In the genomic region with DNA sequence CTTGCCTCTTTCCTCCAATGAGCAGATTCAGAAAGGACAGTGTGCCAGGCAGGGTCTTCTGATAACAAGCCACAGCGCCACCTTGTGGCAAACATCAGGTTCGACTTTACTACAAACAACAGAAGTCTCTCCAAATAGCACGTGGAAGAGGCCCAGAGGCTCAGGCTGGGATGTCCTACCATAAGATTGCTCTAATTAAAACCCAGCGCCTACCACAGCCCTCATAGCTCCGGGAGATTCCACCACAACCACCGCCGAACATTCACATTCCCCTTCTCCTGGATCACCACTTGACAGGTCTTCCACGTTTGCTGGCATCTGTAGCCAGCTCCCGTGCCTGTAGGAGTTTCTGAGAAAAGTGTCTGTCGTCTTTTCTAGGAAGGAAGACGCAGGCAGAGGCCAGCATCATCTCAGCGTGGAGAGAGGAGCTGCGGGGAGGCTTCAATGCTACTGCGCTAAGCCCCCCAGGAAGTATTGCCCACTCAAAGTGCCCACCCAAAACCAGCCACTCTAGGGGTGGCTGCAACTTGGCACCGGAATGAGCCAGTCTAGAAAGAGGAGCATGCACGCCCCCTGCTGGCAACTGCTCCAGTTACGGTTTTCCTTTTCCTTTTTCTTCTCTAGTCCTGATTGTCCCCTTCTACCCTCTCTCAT, we compare ENCODE assay signal across 8 mouse cellular contexts. TPM values are rescaled to one million over a fixed set of nuclear protein-coding genes. Genes with fewer than 3 reads are reported as not detected.
DNase-seq lines count a peak whose midpoint lies in the region; ATAC-seq lines count a peak whose summit lies in the region.

No protein-coding gene starts in this region.

- WGBS in forebrain, embryonic 14.5 days, result 6% methylated on average over 17 of the region's 17 CpGs
- 11% methylated on average over 17 of the region's 17 CpGs for WGBS in hindbrain, embryonic 10.5 days

- H3K9me3 ChIP-seq in forebrain, embryonic 14.5 days (replicated peaks; ENCODE audit: control insufficient read depth, low read length), result no peaks in the 10 kb centered on the region
- H3K9me3 ChIP-seq in hindbrain, embryonic 10.5 days, result no peaks in the 10 kb centered on the region

- H3K9ac ChIP-seq in forebrain, embryonic 14.5 days (ENCODE audit: low read length), result peak overlapping the region; percentile 29

- DNase-seq in MN1 (ENCODE audit: low spot score), result peak; percentile 44
- DNase-seq in cerebellum, adult 11 months, result peak; percentile 50
- DNase-seq in forebrain, embryonic 14.5 days (ENCODE audit: low spot score), result peak; percentile 93
- peak; percentile 87 for DNase-seq in hindbrain, embryonic 10.5 days (ENCODE audit: low spot score)
- DNase-seq in layer of hippocampus, postnatal 10 days (ENCODE audit: low spot score in 2 of 2), result peak; percentile 81 to 84
- DNase-seq in lung, postnatal 36 days, result peak; percentile 91
- peak; percentile 87 for DNase-seq in retina, embryonic 14.5 days (ENCODE audit: low spot score)
- peak; percentile 72 to 78 for DNase-seq in thymus, postnatal 36 days

- peak overlapping the region; percentile 55; the same call in 1 of the 2 replicates for H3K27ac ChIP-seq in forebrain, embryonic 14.5 days (ENCODE audit: low read depth, low read length)
- H3K27ac ChIP-seq in hindbrain, embryonic 10.5 days, result peak overlapping the region; percentile 87

- ATAC-seq in forebrain, embryonic 14.5 days, result peak; percentile 49

- no peaks in the 10 kb centered on the region for H3K36me3 ChIP-seq in forebrain, embryonic 14.5 days (ENCODE audit: control insufficient read depth, insufficient read depth, low read length)
- no peaks in the 10 kb centered on the region for H3K36me3 ChIP-seq in hindbrain, embryonic 10.5 days

- H3K27me3 ChIP-seq in forebrain, embryonic 14.5 days (replicated peaks; ENCODE audit: control insufficient read depth, insufficient read depth, low read length), result no peaks in the 10 kb centered on the region
- H3K27me3 ChIP-seq in hindbrain, embryonic 10.5 days (ENCODE audit: insufficient read depth, poor library complexity, severe bottlenecking), result no peaks in the 10 kb centered on the region

- H3K4me3 ChIP-seq in forebrain, embryonic 14.5 days (ENCODE audit: low read depth, low read length), result peak overlapping the region; percentile 8; the same call in 1 of the 2 replicates
- H3K4me3 ChIP-seq in hindbrain, embryonic 10.5 days, result peak overlapping the region; percentile 43

- H3K4me2 ChIP-seq in forebrain, embryonic 14.5 days (ENCODE audit: low read length), result peak overlapping the region; percentile 48

- H3K4me1 ChIP-seq in forebrain, embryonic 14.5 days (ENCODE audit: control insufficient read depth, insufficient read depth, low read length), result no peaks in the 10 kb centered on the region
- H3K4me1 ChIP-seq in hindbrain, embryonic 10.5 days (replicated peaks), result peaks cover 45% of the 10 kb centered on the region

RNA-seq across cellular contexts. Expression of gene Comtd1, which starts 4.8 kb away (rescaled TPM):
- 30.9 and 38.6 TPM in 2 replicates for polyA plus RNA-seq in forebrain, embryonic 14.5 days (2014; fragmentation: Nextera tagmentation; extraction: Ambion mirVana)
- polyA plus RNA-seq in hindbrain, embryonic 10.5 days (2016; fragmentation: Nextera tagmentation; extraction: Ambion mirVana), result 15.7 and 16.8 TPM in 2 replicates
- 10 to 100 TPM; 42.1 to 44.5 TPM for total RNA-seq in layer of hippocampus, postnatal 10 days (2021)

RNA-seq across cellular contexts. Expression of gene Vdac2, which starts 28.5 kb away (rescaled TPM):
- 292 TPM in 2 replicates for polyA plus RNA-seq in forebrain, embryonic 14.5 days (2014; fragmentation: Nextera tagmentation; extraction: Ambion mirVana)
- polyA plus RNA-seq in hindbrain, embryonic 10.5 days (2016; fragmentation: Nextera tagmentation; extraction: Ambion mirVana), result 293 and 296 TPM in 2 replicates
- total RNA-seq in layer of hippocampus, postnatal 10 days (2021), result 100 to 1,000 TPM; 201 to 224 TPM

Comparison
In these comparisons a context has a peak if more than half of its experiments do, and no peak if none do; other contexts are left out.
1. Peak in every context shown above with its lines: DNase-seq, ATAC-seq, H3K4me3 ChIP-seq and H3K27ac ChIP-seq.